In the genomic region with DNA sequence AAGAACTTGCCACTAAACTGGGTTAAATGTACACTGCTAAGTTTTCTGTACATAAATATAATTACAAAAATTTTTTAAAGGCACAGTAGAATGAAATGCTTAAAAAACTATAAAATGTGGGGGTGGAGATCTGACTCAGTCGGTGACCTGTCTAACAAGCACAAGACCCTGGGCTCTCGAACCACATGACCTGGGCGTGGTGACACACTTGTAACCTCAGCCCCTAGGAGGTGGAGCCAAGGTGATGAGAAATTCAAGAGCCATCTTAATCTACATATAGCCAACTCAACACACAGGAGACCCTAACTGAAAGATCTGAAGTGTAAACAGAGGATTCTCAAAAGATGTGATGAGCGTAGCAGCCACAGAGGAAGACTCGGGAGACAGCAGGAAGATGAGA, we compare ENCODE assay signal across 20 mouse cellular contexts. TPM values are rescaled to one million over a fixed set of nuclear protein-coding genes. Genes with fewer than 3 reads are reported as not detected.
"Had no signal": no experiment of that assay in that cellular context is flagged by ENCODE, and none has a peak within 500 bp of the region (broad histone marks: within the 10 kb centered on the region; RNA-seq: fewer than 3 reads in every experiment).

No protein-coding gene starts in this region.

- H3K9ac ChIP-seq: kidney, embryonic 15.5 days; neural tube, embryonic 12.5 days; neural tube, embryonic 15.5 days had no signal

- H3K27ac ChIP-seq: kidney, embryonic 15.5 days; left cerebral cortex, adult 2 months; neural tube, embryonic 12.5 days; neural tube, embryonic 15.5 days had no signal

- H3K4me1 ChIP-seq: neural tube, embryonic 12.5 days had no signal

- DNase-seq: kidney, adult 11 months; kidney, adult 8-10 months; kidney, postnatal 10 days; kidney, postnatal 36 days; layer of hippocampus, postnatal 36 days; lung, adult 2 months; lung, postnatal 14 days; lung, postnatal 4 days; midbrain, embryonic 14.5 days; retina, postnatal 1 day; right cerebral cortex, postnatal 25 days; thymus, adult 18-20 months; thymus, postnatal 36 days had no signal

- H3K4me2 ChIP-seq: kidney, embryonic 15.5 days; midbrain, embryonic 11.5 days; neural tube, embryonic 12.5 days; neural tube, embryonic 15.5 days had no signal

- H3K4me3 ChIP-seq: kidney, embryonic 15.5 days; left cerebral cortex, adult 2 months; neural tube, embryonic 12.5 days; neural tube, embryonic 15.5 days had no signal

- H3K27me3 ChIP-seq: kidney, embryonic 15.5 days; neural tube, embryonic 12.5 days; neural tube, embryonic 15.5 days had no signal

- H3K9me3 ChIP-seq: kidney, embryonic 15.5 days; neural tube, embryonic 12.5 days; neural tube, embryonic 15.5 days had no signal

- H3K36me3 ChIP-seq: kidney, embryonic 15.5 days; neural tube, embryonic 12.5 days; neural tube, embryonic 15.5 days had no signal

RNA-seq across cellular contexts. Expression of gene Gipc2, which starts 11.9 kb away (rescaled TPM):
- total RNA-seq: megakaryocyte progenitor cell, adult 5-6 weeks; megakaryocyte-erythroid progenitor cell, adult 5-6 weeks had no signal
